Mouse (Mus musculus): ENCODE results near the gene Sez6. TPM values are rescaled to one million over a fixed set of nuclear protein-coding genes. Genes with fewer than 3 reads are reported as not detected.
A peak's percentile ranks its signal among the peaks of the same experiment; 100 is the strongest.

Gene Sez6
- 132 and 156 TPM in 2 replicates for polyA plus RNA-seq (2015; fragmentation: Nextera tagmentation; extraction: Ambion mirVana)

- H3K27me3 ChIP-seq (replicated peaks; ENCODE audit: control insufficient read depth, insufficient read depth, low read length) = no peaks in the 10 kb centered on the region
- H3K36me3 ChIP-seq (ENCODE audit: control insufficient read depth, insufficient read depth, low read length) = no peaks in the 10 kb centered on the region
- ATAC-seq = peak; percentile 78
- H3K27ac ChIP-seq (ENCODE audit: low read depth, low read length) = peak within 1 kb of the TSS; percentile 89
- H3K4me1 ChIP-seq (ENCODE audit: control insufficient read depth, insufficient read depth, low read depth, low read length) = peaks cover 52% of the 10 kb centered on the region
- no peaks in the 10 kb centered on the region for H3K9me3 ChIP-seq (ENCODE audit: control insufficient read depth, low read length)
- under 1% methylated on average over 59 of the region's 94 CpGs for WGBS
- H3K4me2 ChIP-seq (ENCODE audit: low read length) = peak within 1 kb of the TSS; percentile 78
- peak within 1 kb of the TSS; percentile 73 for H3K9ac ChIP-seq (ENCODE audit: low read depth, low read length)
- H3K4me3 ChIP-seq (ENCODE audit: low read length) = peak within 1 kb of the TSS; percentile 67
These were observed at the start of gene Sez6 for GRCm38 (mm10) chr11:77930751-77931540. Sez6 (plus strand) TSS chr11:77930800.

- Histone ChIP-seq H3K4me2 (ENCODE audit: low read length) (no peak overlapping the region), H3K9me3 (ENCODE audit: control insufficient read depth, low read length) (no peaks in the 10 kb centered on the region), H3K4me3 (ENCODE audit: low read length) (no peak overlapping the region), H3K36me3 (ENCODE audit: control insufficient read depth, insufficient read depth, low read length) (no peaks in the 10 kb centered on the region), H3K4me1 (ENCODE audit: control insufficient read depth, insufficient read depth, low read depth, low read length) (peaks cover 36% of the 10 kb centered on the region), H3K27me3 (replicated peaks; ENCODE audit: control insufficient read depth, insufficient read depth, low read length) (no peaks in the 10 kb centered on the region), H3K9ac (ENCODE audit: low read depth, low read length) (no peak overlapping the region), H3K27ac (ENCODE audit: low read depth, low read length) (peak overlapping the region; percentile 31)
- ATAC-seq = no peak
- 36% methylated on average over 10 of the region's 10 CpGs for WGBS
These were observed 45.9 kb upstream of the Sez6 start for GRCm38 (mm10) chr11:77884524-77885245.

DNA sequence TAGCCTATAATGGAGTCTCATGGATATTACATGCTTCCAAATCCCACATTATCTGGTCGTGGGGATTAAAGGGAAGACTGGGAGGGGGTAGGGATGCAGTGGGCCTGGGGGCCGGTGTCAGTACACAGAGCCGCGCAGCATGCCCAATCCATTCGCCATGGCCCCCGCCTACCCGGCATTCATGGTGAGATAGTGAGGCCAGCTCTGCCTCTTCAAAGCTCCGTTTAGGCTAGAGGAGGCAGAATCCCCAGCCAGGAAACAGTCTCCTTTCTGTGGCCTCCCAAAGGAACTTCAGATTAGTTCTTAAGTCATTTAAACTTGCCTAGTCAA is 45.4 kb upstream of the Sez6 start:
- no peaks in the 10 kb centered on the region for H3K36me3 ChIP-seq (ENCODE audit: control insufficient read depth, insufficient read depth, low read length)
- H3K27me3 ChIP-seq (replicated peaks; ENCODE audit: control insufficient read depth, insufficient read depth, low read length) = no peaks in the 10 kb centered on the region
- no peak overlapping the region for H3K4me2 ChIP-seq (ENCODE audit: low read length)
- ATAC-seq = 0 out of 2 replicates have a peak, but pooled peaks have one; percentile 41
- no peaks in the 10 kb centered on the region for H3K9me3 ChIP-seq (ENCODE audit: control insufficient read depth, low read length)
- H3K9ac ChIP-seq (ENCODE audit: low read depth, low read length) = peak overlapping the region; percentile 10; the same call in 1 of the 2 replicates
- H3K4me1 ChIP-seq (ENCODE audit: control insufficient read depth, insufficient read depth, low read depth, low read length) = peaks cover 36% of the 10 kb centered on the region
- WGBS = 26% methylated on average over 8 of the region's 8 CpGs
- H3K4me3 ChIP-seq (ENCODE audit: low read length) = no peak overlapping the region
- peak overlapping the region; percentile 31 for H3K27ac ChIP-seq (ENCODE audit: low read depth, low read length)

- Histone ChIP-seq H3K4me2 (ENCODE audit: low read length) (peak overlapping the region; percentile 0; the same call in 1 of the 2 replicates), H3K36me3 (ENCODE audit: control insufficient read depth, insufficient read depth, low read length) (no peaks in the 10 kb centered on the region), H3K4me1 (ENCODE audit: control insufficient read depth, insufficient read depth, low read depth, low read length) (peaks cover 36% of the 10 kb centered on the region), H3K27me3 (replicated peaks; ENCODE audit: control insufficient read depth, insufficient read depth, low read length) (no peaks in the 10 kb centered on the region), H3K27ac (ENCODE audit: low read depth, low read length) (peak overlapping the region; percentile 57), H3K4me3 (ENCODE audit: low read length) (no peak overlapping the region), H3K9ac (ENCODE audit: low read depth, low read length) (no peak overlapping the region), H3K9me3 (ENCODE audit: control insufficient read depth, low read length) (no peaks in the 10 kb centered on the region)
- peak; percentile 60; the same call in 1 of the 2 replicates for ATAC-seq
- 16% methylated on average over 17 of the region's 17 CpGs for WGBS
These were observed 43.1 kb upstream of the Sez6 start for GRCm38 (mm10) chr11:77887373-77887960.

DNA sequence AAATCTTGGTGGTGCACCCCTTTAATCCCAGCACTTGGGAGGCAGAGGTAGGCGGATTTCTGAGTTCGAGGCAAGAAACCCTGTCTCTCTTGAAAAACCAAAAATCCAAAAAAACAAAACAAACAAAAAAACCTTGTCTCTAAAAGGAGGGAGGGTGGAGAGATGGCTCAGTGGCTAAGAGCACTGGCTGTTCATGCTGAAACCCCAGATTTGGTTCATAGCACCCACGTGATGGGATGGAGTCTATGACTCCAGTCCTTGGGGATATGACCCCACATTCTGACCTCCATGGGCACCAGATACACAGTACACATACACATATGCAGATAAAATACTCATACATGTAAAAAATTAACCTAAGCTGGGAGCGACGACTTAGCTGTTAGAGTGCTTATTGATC is 41.8 kb upstream of the Sez6 start:
- H3K27me3 ChIP-seq (replicated peaks; ENCODE audit: control insufficient read depth, insufficient read depth, low read length) = no peaks in the 10 kb centered on the region
- H3K4me2 ChIP-seq (ENCODE audit: low read length) = no peak overlapping the region
- H3K4me1 ChIP-seq (ENCODE audit: control insufficient read depth, insufficient read depth, low read depth, low read length) = peaks cover 48% of the 10 kb centered on the region
- no peak overlapping the region for H3K4me3 ChIP-seq (ENCODE audit: low read length)
- no peak overlapping the region for H3K27ac ChIP-seq (ENCODE audit: low read depth, low read length)
- H3K9me3 ChIP-seq (ENCODE audit: control insufficient read depth, low read length) = no peaks in the 10 kb centered on the region
- no peak for ATAC-seq
- 93% methylated on average over 5 of the region's 5 CpGs for WGBS
- no peaks in the 10 kb centered on the region for H3K36me3 ChIP-seq (ENCODE audit: control insufficient read depth, insufficient read depth, low read length)
- H3K9ac ChIP-seq (ENCODE audit: low read depth, low read length) = no peak overlapping the region

GRCm38 (mm10) chr11:77889484-77889883 is 41.1 kb upstream of the Sez6 start:
- H3K9ac ChIP-seq (ENCODE audit: low read depth, low read length) = no peak overlapping the region
- 34% methylated on average over 2 of the region's 2 CpGs for WGBS
- H3K4me3 ChIP-seq (ENCODE audit: low read length) = no peak overlapping the region
- H3K4me2 ChIP-seq (ENCODE audit: low read length) = no peak overlapping the region
- ATAC-seq = no peak
- H3K36me3 ChIP-seq (ENCODE audit: control insufficient read depth, insufficient read depth, low read length) = no peaks in the 10 kb centered on the region
- peaks cover 55% of the 10 kb centered on the region for H3K4me1 ChIP-seq (ENCODE audit: control insufficient read depth, insufficient read depth, low read depth, low read length)
- H3K27me3 ChIP-seq (replicated peaks; ENCODE audit: control insufficient read depth, insufficient read depth, low read length) = no peaks in the 10 kb centered on the region
- H3K9me3 ChIP-seq (ENCODE audit: control insufficient read depth, low read length) = no peaks in the 10 kb centered on the region
- no peak overlapping the region for H3K27ac ChIP-seq (ENCODE audit: low read depth, low read length)

DNA sequence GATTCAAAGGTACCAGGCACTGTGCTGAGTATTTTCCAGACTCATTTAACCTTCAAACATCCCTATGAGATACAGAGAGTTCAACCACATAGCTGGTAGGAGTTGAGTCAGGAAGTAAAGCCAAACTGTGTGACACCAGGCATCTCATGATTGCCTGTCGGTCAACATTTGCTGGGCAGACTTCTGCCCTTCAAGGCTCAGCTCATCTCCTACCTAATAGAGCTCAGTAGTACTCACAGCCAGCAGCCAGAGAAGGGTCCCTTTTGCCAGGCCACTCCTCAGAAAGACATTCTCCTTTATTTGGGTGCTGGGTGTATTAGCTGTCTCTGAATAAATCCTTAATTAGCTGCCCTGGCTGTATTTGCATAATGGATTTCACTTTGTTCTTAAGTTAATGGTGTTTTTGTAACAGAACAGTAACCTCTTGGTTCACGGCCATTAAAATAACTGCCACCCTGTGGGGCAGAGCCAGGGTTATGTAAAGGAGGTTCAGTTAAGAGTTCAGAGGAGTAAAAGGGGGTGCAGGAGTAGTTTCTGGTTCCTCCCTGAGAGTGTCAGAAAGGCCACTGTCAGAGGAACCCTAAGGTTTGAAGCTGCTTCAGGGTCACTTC is 39.8 kb upstream of the Sez6 start:
- no peaks in the 10 kb centered on the region for H3K27me3 ChIP-seq (replicated peaks; ENCODE audit: control insufficient read depth, insufficient read depth, low read length)
- H3K27ac ChIP-seq (ENCODE audit: low read depth, low read length) = no peak overlapping the region
- no peak overlapping the region for H3K9ac ChIP-seq (ENCODE audit: low read depth, low read length)
- H3K4me1 ChIP-seq (ENCODE audit: control insufficient read depth, insufficient read depth, low read depth, low read length) = peaks cover 50% of the 10 kb centered on the region
- no peak for ATAC-seq
- H3K4me3 ChIP-seq (ENCODE audit: low read length) = no peak overlapping the region
- no peaks in the 10 kb centered on the region for H3K36me3 ChIP-seq (ENCODE audit: control insufficient read depth, insufficient read depth, low read length)
- H3K9me3 ChIP-seq (ENCODE audit: control insufficient read depth, low read length) = no peaks in the 10 kb centered on the region
- 56% methylated on average over 2 of the region's 2 CpGs for WGBS
- H3K4me2 ChIP-seq (ENCODE audit: low read length) = no peak overlapping the region

GRCm38 (mm10) chr11:77892883-77893282 is 37.7 kb upstream of the Sez6 start:
- Histone ChIP-seq H3K9me3 (ENCODE audit: control insufficient read depth, low read length) (no peaks in the 10 kb centered on the region), H3K27ac (ENCODE audit: low read depth, low read length) (peak overlapping the region; percentile 76), H3K4me3 (ENCODE audit: low read length) (no peak overlapping the region), H3K4me2 (ENCODE audit: low read length) (0 out of 2 replicates have a peak overlapping the region, but pooled peaks have one; percentile 18), H3K9ac (ENCODE audit: low read depth, low read length) (peak overlapping the region; percentile 15; the same call in 1 of the 2 replicates), H3K27me3 (replicated peaks; ENCODE audit: control insufficient read depth, insufficient read depth, low read length) (no peaks in the 10 kb centered on the region), H3K4me1 (ENCODE audit: control insufficient read depth, insufficient read depth, low read depth, low read length) (peaks cover 50% of the 10 kb centered on the region), H3K36me3 (ENCODE audit: control insufficient read depth, insufficient read depth, low read length) (no peaks in the 10 kb centered on the region)
- no peak for ATAC-seq
- 15% methylated on average over 5 of the region's 5 CpGs for WGBS

Measured in hindbrain, embryonic 16.5 days (tissue).